Mouse (Mus musculus): ENCODE results near the gene Nop58. TPM values are rescaled to one million over a fixed set of nuclear protein-coding genes. Genes with fewer than 3 reads are reported as not detected.

Gene Nop58
- polyA plus RNA-seq, 1 experiment from 2014 or later: 181 TPM

- ATAC-seq: no peak
- Histone ChIP-seq H3K4me3 (replicated peaks; ENCODE audit: low read length) (peak overlapping the region; percentile 96), H3K36me3 (ENCODE audit: control insufficient read depth, insufficient read depth) (no peaks in the 10 kb centered on the region), H3K4me2 (ENCODE audit: low read length) (peak overlapping the region; percentile 55), H3K9me3 (ENCODE audit: control insufficient read depth, low read length) (no peaks in the 10 kb centered on the region), H3K4me1 (replicated peaks; ENCODE audit: control insufficient read depth, insufficient read depth, low read length) (peaks cover 15% of the 10 kb centered on the region), H3K9ac (replicated peaks; ENCODE audit: low read depth, low read length) (peak overlapping the region; percentile 93), H3K27me3 (replicated peaks; ENCODE audit: control insufficient read depth, insufficient read depth, low read length) (no peaks in the 10 kb centered on the region), H3K27ac (ENCODE audit: low read length) (peak overlapping the region; percentile 98)
- under 1% methylated on average over 27 of the region's 27 CpGs for WGBS
Measured at GRCm38 (mm10) chr1:59764407-59764971, 79.7 kb downstream of the Nop58 start.

DNA sequence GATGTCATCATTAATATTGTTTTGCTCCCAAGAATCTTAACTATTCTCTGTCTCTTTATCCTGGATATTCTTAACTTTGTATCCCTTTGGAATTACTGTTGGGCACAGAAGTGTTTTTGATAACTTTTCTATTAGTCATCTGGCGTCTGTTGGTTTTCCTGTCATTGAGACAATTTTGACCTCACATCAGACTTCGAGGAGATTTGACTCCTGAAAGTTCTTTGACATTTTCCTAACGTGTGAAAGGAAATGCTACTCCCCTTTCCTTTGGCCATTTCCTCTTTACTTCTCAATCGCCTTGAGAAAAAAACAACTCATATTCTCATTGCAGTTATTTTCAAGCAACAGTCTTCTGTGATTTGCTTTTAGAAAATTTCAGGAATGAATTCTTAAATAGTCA, 80.5 kb downstream of the Nop58 start:
- no peak for ATAC-seq
- Histone ChIP-seq H3K9me3 (ENCODE audit: control insufficient read depth, low read length) (no peaks in the 10 kb centered on the region), H3K27ac (ENCODE audit: low read length) (no peak overlapping the region), H3K4me3 (replicated peaks; ENCODE audit: low read length) (peak overlapping the region; percentile 46), H3K4me2 (ENCODE audit: low read length) (peak overlapping the region; percentile 66), H3K4me1 (replicated peaks; ENCODE audit: control insufficient read depth, insufficient read depth, low read length) (peaks cover 19% of the 10 kb centered on the region), H3K36me3 (ENCODE audit: control insufficient read depth, insufficient read depth) (no peaks in the 10 kb centered on the region), H3K9ac (replicated peaks; ENCODE audit: low read depth, low read length) (no peak overlapping the region), H3K27me3 (replicated peaks; ENCODE audit: control insufficient read depth, insufficient read depth, low read length) (no peaks in the 10 kb centered on the region)
- 3% methylated on average over 4 of the region's 4 CpGs for WGBS

- Histone ChIP-seq H3K4me2 (ENCODE audit: low read length) (peak overlapping the region; percentile 66), H3K9ac (replicated peaks; ENCODE audit: low read depth, low read length) (no peak overlapping the region), H3K27me3 (replicated peaks; ENCODE audit: control insufficient read depth, insufficient read depth, low read length) (no peaks in the 10 kb centered on the region), H3K27ac (ENCODE audit: low read length) (no peak overlapping the region), H3K4me1 (replicated peaks; ENCODE audit: control insufficient read depth, insufficient read depth, low read length) (peaks cover 22% of the 10 kb centered on the region), H3K4me3 (replicated peaks; ENCODE audit: low read length) (peak overlapping the region; percentile 41), H3K9me3 (ENCODE audit: control insufficient read depth, low read length) (no peaks in the 10 kb centered on the region), H3K36me3 (ENCODE audit: control insufficient read depth, insufficient read depth) (no peaks in the 10 kb centered on the region)
- no peak for ATAC-seq
Measured at GRCm38 (mm10) chr1:59766626-59767025, 81.9 kb downstream of the Nop58 start.

Other genes with a start within 250 kb of the Nop58 start
- 2.7 and 3.4 TPM in 2 replicates for gene Fzd7, start 202.5 kb upstream of the Nop58 start, polyA plus RNA-seq (2015; fragmentation: Nextera tagmentation; extraction: Ambion mirVana)
- 6.2 and 6.3 TPM in 2 replicates for gene Gm973, start 168.7 kb upstream of the Nop58 start, polyA plus RNA-seq (2015; fragmentation: Nextera tagmentation; extraction: Ambion mirVana)
- gene Sumo1, start 14.1 kb upstream of the Nop58 start, polyA plus RNA-seq (2015; fragmentation: Nextera tagmentation; extraction: Ambion mirVana): 406 and 423 TPM in 2 replicates
- gene Bmpr2, start 78.4 kb downstream of the Nop58 start, polyA plus RNA-seq (2015; fragmentation: Nextera tagmentation; extraction: Ambion mirVana): 13.5 and 15.4 TPM in 2 replicates
- gene Fam117b, start 228.0 kb downstream of the Nop58 start, polyA plus RNA-seq (2015; fragmentation: Nextera tagmentation; extraction: Ambion mirVana): 29.6 and 33.5 TPM in 2 replicates

Measured in forebrain, embryonic 16.5 days (tissue).